Mouse (Mus musculus): ENCODE data around the gene Spsb3. TPM values are rescaled to one million over a fixed set of nuclear protein-coding genes. Genes with fewer than 3 reads are reported as not detected.

Gene Spsb3
- polyA plus RNA-seq, 1 experiment from 2014 or later: 33.9 TPM

DNA sequence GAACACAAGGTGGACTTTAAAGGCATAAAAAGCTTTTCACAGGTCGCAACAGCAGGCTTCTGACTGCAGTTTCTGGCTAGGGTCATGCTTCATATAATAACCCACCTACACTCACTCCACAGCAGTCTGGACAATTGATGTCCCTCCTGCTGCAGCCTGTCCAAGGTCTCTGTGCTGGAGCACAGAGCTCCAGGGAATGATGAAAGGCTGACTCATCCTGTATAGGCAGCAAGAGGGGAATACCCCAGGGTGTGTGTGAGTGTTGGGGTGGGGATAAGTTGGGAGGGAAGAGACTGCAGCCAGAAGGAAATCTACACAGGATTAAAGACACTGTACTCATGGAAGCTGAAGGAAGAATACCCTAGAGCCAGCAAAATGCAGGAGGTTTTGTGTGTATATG, 43.1 kb downstream of the Spsb3 start:
- H3K27ac ChIP-seq (ENCODE audit: low read length): no peak overlapping the region
- no peak overlapping the region for H3K4me3 ChIP-seq (ENCODE audit: low read length)
- no peak for ATAC-seq
- H3K9me3 ChIP-seq (ENCODE audit: control insufficient read depth, low read length): no peaks in the 10 kb centered on the region
- H3K4me1 ChIP-seq (ENCODE audit: control insufficient read depth, insufficient read depth, low read length): peaks cover 1% of the 10 kb centered on the region; the same call in 1 of the 2 replicates
- 82% methylated on average over 1 of the region's 1 CpGs for WGBS
- no peaks in the 10 kb centered on the region for H3K27me3 ChIP-seq (replicated peaks; ENCODE audit: control insufficient read depth, insufficient read depth, low read length)
- H3K36me3 ChIP-seq (ENCODE audit: control insufficient read depth, insufficient read depth, low read length): 0 out of 2 replicates have a peak, but pooled peaks cover 2% of the 10 kb centered on the region
- H3K9ac ChIP-seq (ENCODE audit: low read depth, low read length): no peak overlapping the region
- no peak overlapping the region for H3K4me2 ChIP-seq (ENCODE audit: low read depth, low read length)

DNA sequence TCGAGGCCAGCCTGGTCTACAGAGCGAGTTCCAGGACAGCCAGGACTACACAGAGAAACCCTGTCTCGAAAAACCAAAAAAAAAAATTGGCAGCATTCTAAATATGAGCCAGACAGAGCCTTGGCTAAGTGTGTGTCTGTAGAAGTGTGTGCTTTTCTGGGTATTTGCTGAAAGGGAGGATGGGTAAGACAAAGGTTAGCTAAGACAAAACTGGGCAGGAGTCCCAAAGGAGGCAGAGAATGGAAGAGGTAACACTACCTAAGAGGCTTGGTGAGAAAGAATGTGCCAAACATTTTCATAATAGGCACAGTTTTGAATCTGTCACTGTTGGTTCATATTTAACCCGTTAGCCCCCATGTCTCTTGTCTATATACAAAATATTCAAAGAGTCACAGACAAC, 46.0 kb downstream of the Spsb3 start:
- no peak overlapping the region for H3K9ac ChIP-seq (ENCODE audit: low read depth, low read length)
- H3K27me3 ChIP-seq (replicated peaks; ENCODE audit: control insufficient read depth, insufficient read depth, low read length): no peaks in the 10 kb centered on the region
- no peak overlapping the region for H3K4me2 ChIP-seq (ENCODE audit: low read depth, low read length)
- 90% methylated on average over 4 of the region's 4 CpGs for WGBS
- H3K36me3 ChIP-seq (ENCODE audit: control insufficient read depth, insufficient read depth, low read length): no peaks in the 10 kb centered on the region
- no peak overlapping the region for H3K4me3 ChIP-seq (ENCODE audit: low read length)
- peaks cover 15% of the 10 kb centered on the region for H3K4me1 ChIP-seq (ENCODE audit: control insufficient read depth, insufficient read depth, low read length)
- H3K27ac ChIP-seq (ENCODE audit: low read length): no peak overlapping the region
- no peak for ATAC-seq
- H3K9me3 ChIP-seq (ENCODE audit: control insufficient read depth, low read length): no peaks in the 10 kb centered on the region

DNA sequence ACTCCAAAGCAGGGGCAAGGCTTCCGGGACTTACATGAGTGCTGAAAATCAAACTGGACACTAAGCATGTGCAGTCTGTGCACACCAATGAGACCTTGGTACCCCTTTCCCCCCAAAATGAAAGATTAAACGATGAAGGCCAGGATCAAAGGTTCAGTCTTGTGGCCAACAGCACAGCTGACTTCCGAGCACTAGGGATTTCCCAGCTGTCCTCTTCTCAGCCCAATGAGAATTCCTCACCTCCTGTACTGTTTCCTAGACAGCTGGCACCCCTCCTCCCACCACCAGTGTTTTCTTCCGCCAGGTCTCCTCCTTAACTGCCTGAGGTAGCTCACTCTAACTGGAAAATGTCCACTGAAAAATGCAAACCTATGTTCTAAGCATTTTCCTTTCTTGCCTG, 46.7 kb downstream of the Spsb3 start:
- Histone ChIP-seq H3K4me1 (ENCODE audit: control insufficient read depth, insufficient read depth, low read length) (peaks cover 15% of the 10 kb centered on the region), H3K4me3 (ENCODE audit: low read length) (no peak overlapping the region), H3K27ac (ENCODE audit: low read length) (no peak overlapping the region), H3K36me3 (ENCODE audit: control insufficient read depth, insufficient read depth, low read length) (no peaks in the 10 kb centered on the region), H3K9me3 (ENCODE audit: control insufficient read depth, low read length) (no peaks in the 10 kb centered on the region), H3K9ac (ENCODE audit: low read depth, low read length) (no peak overlapping the region), H3K4me2 (ENCODE audit: low read depth, low read length) (no peak overlapping the region), H3K27me3 (replicated peaks; ENCODE audit: control insufficient read depth, insufficient read depth, low read length) (no peaks in the 10 kb centered on the region)
- no peak for ATAC-seq
- WGBS: 77% methylated on average over 4 of the region's 4 CpGs

DNA sequence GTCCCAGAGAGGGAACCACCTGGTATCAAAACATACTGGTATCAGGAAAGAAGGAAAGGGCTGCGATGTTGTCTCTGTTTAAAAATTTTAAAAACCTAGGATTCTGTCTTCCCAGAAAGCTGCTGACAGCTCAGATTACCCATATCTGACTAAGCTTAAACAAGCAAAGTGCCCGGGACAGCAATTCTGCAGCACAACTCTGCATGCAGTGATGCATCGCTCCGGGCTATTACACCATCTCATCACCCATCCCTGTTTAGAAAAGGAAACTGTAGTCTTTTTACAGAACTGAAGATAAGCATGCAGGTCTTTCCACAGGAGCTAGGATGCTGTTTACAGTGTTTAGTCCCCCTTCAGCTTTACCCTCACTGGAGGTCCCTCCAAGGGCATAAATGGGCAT, 48.5 kb downstream of the Spsb3 start:
- no peak overlapping the region for H3K4me3 ChIP-seq (ENCODE audit: low read length)
- peaks cover 15% of the 10 kb centered on the region for H3K4me1 ChIP-seq (ENCODE audit: control insufficient read depth, insufficient read depth, low read length)
- peak overlapping the region; percentile 68 for H3K4me2 ChIP-seq (ENCODE audit: low read depth, low read length)
- 62% methylated on average over 4 of the region's 4 CpGs for WGBS
- H3K9ac ChIP-seq (ENCODE audit: low read depth, low read length): peak overlapping the region; percentile 89
- no peaks in the 10 kb centered on the region for H3K36me3 ChIP-seq (ENCODE audit: control insufficient read depth, insufficient read depth, low read length)
- ATAC-seq: no peak
- H3K27ac ChIP-seq (ENCODE audit: low read length): no peak overlapping the region
- no peaks in the 10 kb centered on the region for H3K9me3 ChIP-seq (ENCODE audit: control insufficient read depth, low read length)
- H3K27me3 ChIP-seq (replicated peaks; ENCODE audit: control insufficient read depth, insufficient read depth, low read length): no peaks in the 10 kb centered on the region

DNA sequence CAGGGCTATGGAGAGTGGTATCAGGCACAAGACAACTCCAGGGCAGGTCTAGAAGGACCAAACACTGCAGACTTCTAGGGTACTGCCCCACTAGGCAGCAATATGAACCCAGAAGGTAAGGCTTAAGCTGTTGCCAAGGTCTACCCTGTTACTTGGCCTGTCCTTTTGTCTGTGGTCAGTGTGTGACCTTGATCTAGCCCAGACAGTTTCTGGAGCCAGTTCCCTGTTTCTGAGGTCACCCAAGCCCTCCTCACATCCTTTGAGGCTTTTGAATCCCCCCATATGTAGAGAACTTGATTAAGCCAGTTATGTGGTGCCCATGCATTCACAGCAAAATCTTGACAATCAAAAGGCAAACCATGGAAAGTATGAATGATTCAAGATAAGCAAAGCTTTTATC, 49.2 kb downstream of the Spsb3 start:
- Histone ChIP-seq H3K4me3 (ENCODE audit: low read length) (peak overlapping the region; percentile 74), H3K9ac (ENCODE audit: low read depth, low read length) (peak overlapping the region; percentile 89), H3K4me2 (ENCODE audit: low read depth, low read length) (peak overlapping the region; percentile 68), H3K36me3 (ENCODE audit: control insufficient read depth, insufficient read depth, low read length) (no peaks in the 10 kb centered on the region), H3K9me3 (ENCODE audit: control insufficient read depth, low read length) (no peaks in the 10 kb centered on the region), H3K27me3 (replicated peaks; ENCODE audit: control insufficient read depth, insufficient read depth, low read length) (no peaks in the 10 kb centered on the region), H3K27ac (ENCODE audit: low read length) (no peak overlapping the region), H3K4me1 (ENCODE audit: control insufficient read depth, insufficient read depth, low read length) (peaks cover 15% of the 10 kb centered on the region)
- ATAC-seq: no peak

DNA sequence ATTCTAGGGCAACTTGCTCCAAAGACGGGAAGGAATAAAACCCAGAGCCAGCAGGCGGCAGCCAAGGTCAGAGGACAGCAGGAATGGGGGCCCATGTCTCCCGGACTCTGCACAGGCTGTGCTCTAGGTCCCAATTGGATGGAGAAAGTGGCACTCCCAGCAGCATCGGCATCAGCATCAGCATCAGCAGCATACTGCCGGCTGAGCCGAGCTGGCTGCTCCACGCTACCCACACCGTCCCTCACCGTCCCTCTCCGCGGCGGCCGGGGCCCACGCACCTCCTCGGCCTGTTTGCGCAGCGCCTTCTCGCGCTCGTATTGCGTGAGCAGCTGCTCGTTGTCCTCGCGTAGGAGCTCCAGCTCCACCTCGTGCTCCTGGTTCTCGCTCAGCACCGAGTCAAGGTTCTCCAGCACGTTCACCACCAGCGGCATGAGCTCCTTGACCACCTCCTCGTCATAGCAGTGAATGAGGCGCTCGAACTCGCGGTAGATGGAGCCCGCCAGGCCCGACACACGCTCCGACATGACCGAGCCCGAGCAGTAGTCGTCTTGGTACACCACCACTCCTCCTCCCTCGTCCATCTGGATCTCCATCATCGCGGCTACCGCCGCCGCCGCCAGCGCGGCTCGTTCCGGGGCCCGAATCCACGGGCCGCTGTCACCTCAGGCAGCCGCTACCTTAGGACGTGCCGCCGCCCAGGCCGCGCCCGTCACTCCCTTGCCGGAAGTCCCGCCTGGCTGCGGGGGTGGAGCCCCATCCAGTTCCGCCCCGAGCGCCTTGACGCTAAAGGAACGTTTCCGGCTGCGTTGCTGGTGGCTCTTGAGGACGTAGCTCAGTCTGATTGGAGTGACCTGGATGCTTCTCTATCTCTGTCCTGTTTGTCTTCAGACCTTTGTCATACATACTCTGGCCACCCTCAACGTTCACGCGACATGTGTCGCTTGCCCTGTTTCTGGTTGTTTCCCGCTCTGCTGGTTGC, 50.1 kb downstream of the Spsb3 start, which contains the start of gene Mapk8ip3:
Gene Mapk8ip3 (minus strand): TSS at position 719 of the 979 bp plus-strand sequence.
- H3K9me3 ChIP-seq (ENCODE audit: control insufficient read depth, low read length): no peaks in the 10 kb centered on the region
- peaks cover 15% of the 10 kb centered on the region for H3K4me1 ChIP-seq (ENCODE audit: control insufficient read depth, insufficient read depth, low read length)
- H3K27ac ChIP-seq (ENCODE audit: low read length): peak within 1 kb of the TSS; percentile 81
- H3K4me3 ChIP-seq (ENCODE audit: low read length): peak within 1 kb of the TSS; percentile 74
- H3K4me2 ChIP-seq (ENCODE audit: low read depth, low read length): peak within 1 kb of the TSS; percentile 68
- H3K27me3 ChIP-seq (replicated peaks; ENCODE audit: control insufficient read depth, insufficient read depth, low read length): no peaks in the 10 kb centered on the region
- WGBS: under 1% methylated on average over 78 of the region's 78 CpGs
- no peaks in the 10 kb centered on the region for H3K36me3 ChIP-seq (ENCODE audit: control insufficient read depth, insufficient read depth, low read length)
- H3K9ac ChIP-seq (ENCODE audit: low read depth, low read length): peak within 1 kb of the TSS; percentile 89
- ATAC-seq: peak; percentile 98

DNA sequence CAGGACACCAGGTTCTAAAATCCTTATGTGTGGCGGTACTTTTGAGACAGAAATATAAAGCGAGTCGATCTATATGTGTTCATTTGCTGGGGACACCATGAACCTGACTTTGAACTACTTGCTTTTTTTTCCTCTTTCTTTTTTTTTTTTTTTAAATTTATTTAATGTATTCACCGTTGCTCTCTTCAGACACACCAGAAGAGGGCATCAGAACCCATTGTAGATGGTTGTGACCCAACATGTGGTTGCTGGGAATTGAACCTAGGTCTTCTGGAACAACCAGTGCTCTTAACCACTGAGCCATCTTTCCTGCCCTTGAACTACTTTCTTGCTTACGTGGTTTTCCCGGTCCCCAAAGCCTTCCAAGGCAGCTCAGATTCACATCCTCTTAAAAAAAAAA, 50.8 kb downstream of the Spsb3 start:
- Histone ChIP-seq H3K9ac (ENCODE audit: low read depth, low read length) (peak overlapping the region; percentile 89), H3K27me3 (replicated peaks; ENCODE audit: control insufficient read depth, insufficient read depth, low read length) (no peaks in the 10 kb centered on the region), H3K27ac (ENCODE audit: low read length) (peak overlapping the region; percentile 81), H3K4me3 (ENCODE audit: low read length) (peak overlapping the region; percentile 74), H3K4me1 (ENCODE audit: control insufficient read depth, insufficient read depth, low read length) (peaks cover 15% of the 10 kb centered on the region), H3K9me3 (ENCODE audit: control insufficient read depth, low read length) (no peaks in the 10 kb centered on the region), H3K36me3 (ENCODE audit: control insufficient read depth, insufficient read depth, low read length) (no peaks in the 10 kb centered on the region), H3K4me2 (ENCODE audit: low read depth, low read length) (peak overlapping the region; percentile 68)
- ATAC-seq: no peak
- WGBS: 47% methylated on average over 6 of the region's 6 CpGs

Other genes starting within 250 kb of the Spsb3 start
- gene Slc9a3r2, start 236.3 kb upstream of the Spsb3 start, polyA plus RNA-seq (2015; fragmentation: Nextera tagmentation; extraction: Ambion mirVana): 37.5 and 38.6 TPM in 2 replicates
- 0.29 TPM in 1 of 2 replicates, not detected in the other for gene Npw, start 228.2 kb upstream of the Spsb3 start, polyA plus RNA-seq (2015; fragmentation: Nextera tagmentation; extraction: Ambion mirVana)
- 11.0 and 15.4 TPM in 2 replicates for gene Zfp598, start 217.0 kb upstream of the Spsb3 start, polyA plus RNA-seq (2015; fragmentation: Nextera tagmentation; extraction: Ambion mirVana)
- gene Syngr3, start 196.7 kb upstream of the Spsb3 start, polyA plus RNA-seq (2015; fragmentation: Nextera tagmentation; extraction: Ambion mirVana): 6.0 and 6.9 TPM in 2 replicates
- gene Gfer, start 190.5 kb upstream of the Spsb3 start, polyA plus RNA-seq (2015; fragmentation: Nextera tagmentation; extraction: Ambion mirVana): 47.3 and 48.5 TPM in 2 replicates
- gene Noxo1, start 190.4 kb upstream of the Spsb3 start, polyA plus RNA-seq (2015; fragmentation: Nextera tagmentation; extraction: Ambion mirVana): 17.7 and 19.0 TPM in 2 replicates
- gene Tbl3, start 179.0 kb upstream of the Spsb3 start, polyA plus RNA-seq (2015; fragmentation: Nextera tagmentation; extraction: Ambion mirVana): 63.5 and 68.4 TPM in 2 replicates
- gene Rnf151, start 168.6 kb upstream of the Spsb3 start, polyA plus RNA-seq (2015; fragmentation: Nextera tagmentation; extraction: Ambion mirVana): 0.15 TPM in 1 of 2 replicates, not detected in the other
- 1,425 and 1,515 TPM in 2 replicates for gene Rps2, start 168.5 kb upstream of the Spsb3 start, polyA plus RNA-seq (2015; fragmentation: Nextera tagmentation; extraction: Ambion mirVana)
- 376 and 382 TPM in 2 replicates for gene Ndufb10, start 162.2 kb upstream of the Spsb3 start, polyA plus RNA-seq (2015; fragmentation: Nextera tagmentation; extraction: Ambion mirVana)
- gene Rpl3l, start 158.8 kb upstream of the Spsb3 start, polyA plus RNA-seq (2015; fragmentation: Nextera tagmentation; extraction: Ambion mirVana): not detected in 2 replicates
- 28.8 and 32.8 TPM in 2 replicates for gene Msrb1, start 150.0 kb upstream of the Spsb3 start, polyA plus RNA-seq (2015; fragmentation: Nextera tagmentation; extraction: Ambion mirVana)
- 0.28 and 0.39 TPM in 2 replicates for gene Hs3st6, start 133.7 kb upstream of the Spsb3 start, polyA plus RNA-seq (2015; fragmentation: Nextera tagmentation; extraction: Ambion mirVana)
- gene Meiob, start 82.4 kb upstream of the Spsb3 start, polyA plus RNA-seq (2015; fragmentation: Nextera tagmentation; extraction: Ambion mirVana): not detected in 2 replicates
- 86.5 and 95.5 TPM in 2 replicates for gene Hagh, start 46.5 kb upstream of the Spsb3 start, polyA plus RNA-seq (2015; fragmentation: Nextera tagmentation; extraction: Ambion mirVana)
- gene Fahd1, start 36.3 kb upstream of the Spsb3 start, polyA plus RNA-seq (2015; fragmentation: Nextera tagmentation; extraction: Ambion mirVana): 115 and 132 TPM in 2 replicates
- 6.2 and 7.4 TPM in 2 replicates for gene Igfals, start 20.6 kb upstream of the Spsb3 start, polyA plus RNA-seq (2015; fragmentation: Nextera tagmentation; extraction: Ambion mirVana)
- gene Nubp2, start 294 bp upstream of the Spsb3 start, polyA plus RNA-seq (2015; fragmentation: Nextera tagmentation; extraction: Ambion mirVana): 58.9 and 61.3 TPM in 2 replicates
- gene Eme2, start 8.4 kb downstream of the Spsb3 start, polyA plus RNA-seq (2015; fragmentation: Nextera tagmentation; extraction: Ambion mirVana): 28.3 and 33.0 TPM in 2 replicates
- 121 and 129 TPM in 2 replicates for gene Mrps34, start 8.5 kb downstream of the Spsb3 start, polyA plus RNA-seq (2015; fragmentation: Nextera tagmentation; extraction: Ambion mirVana)
- 76.8 and 77.1 TPM in 2 replicates for gene Nme3, start 9.9 kb downstream of the Spsb3 start, polyA plus RNA-seq (2015; fragmentation: Nextera tagmentation; extraction: Ambion mirVana)
- 20.2 and 21.8 TPM in 2 replicates for gene Mapk8ip3, start 50.3 kb downstream of the Spsb3 start, polyA plus RNA-seq (2015; fragmentation: Nextera tagmentation; extraction: Ambion mirVana)
- 146 and 163 TPM in 2 replicates for gene Jpt2, start 74.0 kb downstream of the Spsb3 start, polyA plus RNA-seq (2015; fragmentation: Nextera tagmentation; extraction: Ambion mirVana)
- 3.1 and 3.3 TPM in 2 replicates for gene Cramp1l, start 129.1 kb downstream of the Spsb3 start, polyA plus RNA-seq (2015; fragmentation: Nextera tagmentation; extraction: Ambion mirVana)
- 12.7 and 12.9 TPM in 2 replicates for gene Ift140, start 129.4 kb downstream of the Spsb3 start, polyA plus RNA-seq (2015; fragmentation: Nextera tagmentation; extraction: Ambion mirVana)
- 22.2 and 25.8 TPM in 2 replicates for gene Tmem204, start 196.9 kb downstream of the Spsb3 start, polyA plus RNA-seq (2015; fragmentation: Nextera tagmentation; extraction: Ambion mirVana)
- 32.1 and 32.3 TPM in 2 replicates for gene Telo2, start 229.3 kb downstream of the Spsb3 start, polyA plus RNA-seq (2015; fragmentation: Nextera tagmentation; extraction: Ambion mirVana)
- gene Ptx4, start 234.1 kb downstream of the Spsb3 start, polyA plus RNA-seq (2015; fragmentation: Nextera tagmentation; extraction: Ambion mirVana): 0.20 and 0.24 TPM in 2 replicates
- 21.8 and 23.5 TPM in 2 replicates for gene Clcn7, start 246.7 kb downstream of the Spsb3 start, polyA plus RNA-seq (2015; fragmentation: Nextera tagmentation; extraction: Ambion mirVana)